Mouse (Mus musculus) lung, postnatal 0 days (tissue): Measurements from ENCODE around the gene Slc30a4.

Experiments used
- CTCF ChIP-seq: IDR thresholded peaks from 2 replicates; pipeline ENCODE4 v1.5.1; 2016; ENCODE audit warnings: antibody characterized with exemption, mild to moderate bottlenecking
- EP300 ChIP-seq: IDR thresholded peaks from 2 replicates; pipeline ENCODE4 v1.6.1; 2016; ENCODE audit warnings: antibody characterized with exemption, mild to moderate bottlenecking, control low read depth

GRCm38 (mm10) chr2:122671714-122672113 is 30.7 kb downstream of the Slc30a4 start:
- TF ChIP-seq CTCF (no peak), EP300 (no peak)
